Mouse (Mus musculus) liver, postnatal 0 days (tissue): ENCODE results near the gene Tmod2. TPM values are rescaled to one million over a fixed set of nuclear protein-coding genes. Genes with fewer than 3 reads are reported as not detected.

Experiments
- ATAC-seq: fragments of 200-750 bp; cut with Nextera tagmentation; 2 replicates; pipeline ENCODE4 v1.8.0; 2017; ENCODE audit warnings: mild to moderate bottlenecking, moderate library complexity
- DNase-seq: peaks from one replicate; pipeline ENCODE4 v3.0.0-alpha.2; 2016
- H3K27ac ChIP-seq: fragments of 300-500 bp; sonication (generic); 2 replicates; pipeline ENCODE4 v1.5.1; 2014; ENCODE audit warnings: antibody characterized with exemption, moderate library complexity, mild to moderate bottlenecking, low read depth
- H3K27me3 ChIP-seq: fragments of 300-500 bp; sonication (generic); 2 replicates; pipeline ENCODE4 v1.6.1; 2014; ENCODE audit warnings: low read length, control low read depth, mixed read lengths; ENCODE audit not compliant: insufficient read depth
- H3K36me3 ChIP-seq: fragments of 300-500 bp; sonication (generic); replicated peaks from 2 replicates; pipeline ENCODE4 v1.6.1; 2014; ENCODE audit warnings: mild to moderate bottlenecking, control low read depth, low read length, moderate library complexity, mixed read lengths; ENCODE audit not compliant: insufficient read depth
- H3K4me1 ChIP-seq: fragments of 300-500 bp; sonication (generic); 2 replicates; pipeline ENCODE4 v1.6.1; 2014; ENCODE audit warnings: antibody characterized with exemption, mild to moderate bottlenecking, control low read depth; ENCODE audit not compliant: insufficient read depth
- H3K4me2 ChIP-seq: fragments of 300-500 bp; sonication (generic); 2 replicates; pipeline ENCODE4 v1.6.1; 2014; ENCODE audit warnings: low read depth, mild to moderate bottlenecking, low read length, moderate library complexity, mixed read lengths
- H3K4me3 ChIP-seq: fragments of 300-500 bp; sonication (generic); 2 replicates; pipeline ENCODE4 v1.5.1; 2014; ENCODE audit warnings: low read depth, low read length
- H3K9ac ChIP-seq: fragments of 300-500 bp; sonication (generic); replicated peaks from 2 replicates; pipeline ENCODE4 v1.6.1; 2014; ENCODE audit warnings: mild to moderate bottlenecking, moderate library complexity
- H3K9me3 ChIP-seq: fragments of 300-500 bp; sonication (generic); 2 replicates; pipeline ENCODE4 v1.6.1; 2016; ENCODE audit warnings: mild to moderate bottlenecking, control low read depth, low read length, mixed read lengths
- CTCF ChIP-seq: sonication (generic); IDR thresholded peaks from 2 replicates; pipeline ENCODE4 v1.5.1; 2016; ENCODE audit warnings: antibody characterized with exemption, low read depth
- EP300 ChIP-seq: IDR thresholded peaks from 2 replicates; pipeline ENCODE4 v1.6.1; 2016; ENCODE audit warnings: antibody characterized with exemption, low read depth, mild to moderate bottlenecking
- WGBS: fragments of 180-500 bp; shearing (Covaris S2); extraction: QIAGEN DNeasy Blood & Tissue Kit; methylation state at CpG from one replicate; pipeline ENCODE4 v1.1.7; 2014; ENCODE audit not compliant: insufficient replicate concordance; 5-methylcytosine and 5-hydroxymethylcytosine counted together
- polyA plus RNA-seq: library from polyadenylated mRNA; unstranded; fragments of >200 nt; fragmentation: Nextera tagmentation; extraction: Ambion mirVana; gene quantifications from 2 replicates; pipeline ENCODE4 v1.2.1, GENCODE M21; 2015

The Tmod2 gene
- polyA plus RNA-seq, 1 experiment from 2014 or later, result 0.25 TPM

DNA sequence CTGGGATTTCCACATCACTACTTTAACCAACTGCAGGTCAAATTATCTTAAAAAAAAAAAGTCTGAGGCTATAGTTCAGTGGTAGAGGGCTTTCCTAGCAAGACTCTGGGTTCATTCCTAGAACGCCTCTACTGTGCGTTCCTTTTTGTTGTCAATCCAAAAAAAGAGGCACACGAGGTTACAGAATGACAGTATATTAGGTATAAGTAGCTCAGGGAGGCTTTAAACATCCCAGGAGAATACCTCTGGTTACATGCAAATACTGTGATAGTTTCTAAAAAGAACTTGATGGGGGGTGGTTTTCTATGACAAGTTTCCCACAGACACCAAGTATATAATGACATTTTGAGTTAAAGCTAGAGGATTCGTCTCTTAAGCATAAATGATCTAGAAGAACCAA, 3.6 kb downstream of the Tmod2 start:
- no peak overlapping the region for H3K4me3 ChIP-seq
- H3K27ac ChIP-seq, result no peak overlapping the region
- H3K9ac ChIP-seq, result no peak overlapping the region
- no peak for DNase-seq
- no peak for ATAC-seq
- no peaks in the 10 kb centered on the region for H3K9me3 ChIP-seq
- H3K4me1 ChIP-seq, result peaks cover 3% of the 10 kb centered on the region; the same call in 1 of the 2 replicates
- no peak for TF ChIP-seq EP300
- no peak for TF ChIP-seq CTCF
- H3K4me2 ChIP-seq, result no peak overlapping the region
- 71% methylated on average over 4 of the region's 4 CpGs for WGBS
- H3K36me3 ChIP-seq, result no peaks in the 10 kb centered on the region
- H3K27me3 ChIP-seq, result peaks cover 30% of the 10 kb centered on the region

DNA sequence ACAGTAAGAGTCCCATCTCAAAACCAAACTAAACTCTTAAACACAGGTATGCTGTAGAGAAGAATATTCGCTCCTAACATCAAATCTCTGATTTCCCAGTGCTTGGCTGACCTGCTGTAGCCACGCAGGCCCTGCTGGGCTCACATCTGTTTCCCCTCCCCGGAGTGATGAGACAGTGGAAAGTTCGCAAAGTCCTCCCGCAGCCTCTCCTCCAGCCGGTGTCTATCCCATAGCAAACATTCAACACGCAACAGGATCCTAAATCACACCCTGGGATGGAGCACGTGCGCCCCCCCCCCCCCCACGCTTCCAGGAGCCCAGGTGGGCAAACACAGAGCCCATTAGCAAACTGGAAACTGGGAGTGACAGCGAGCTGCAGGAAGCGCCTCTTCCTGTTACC, 9.6 kb downstream of the Tmod2 start:
- Histone ChIP-seq H3K36me3 (no peaks in the 10 kb centered on the region), H3K9me3 (no peaks in the 10 kb centered on the region), H3K27ac (no peak overlapping the region), H3K4me1 (no peaks in the 10 kb centered on the region), H3K4me2 (no peak overlapping the region), H3K9ac (no peak overlapping the region), H3K27me3 (0 out of 2 replicates have a peak, but pooled peaks cover 7% of the 10 kb centered on the region), H3K4me3 (no peak overlapping the region)
- 11% methylated on average over 12 of the region's 12 CpGs for WGBS
- ATAC-seq, result no peak
- no peak for DNase-seq
- TF ChIP-seq CTCF, result no peak
- no peak for TF ChIP-seq EP300

DNA sequence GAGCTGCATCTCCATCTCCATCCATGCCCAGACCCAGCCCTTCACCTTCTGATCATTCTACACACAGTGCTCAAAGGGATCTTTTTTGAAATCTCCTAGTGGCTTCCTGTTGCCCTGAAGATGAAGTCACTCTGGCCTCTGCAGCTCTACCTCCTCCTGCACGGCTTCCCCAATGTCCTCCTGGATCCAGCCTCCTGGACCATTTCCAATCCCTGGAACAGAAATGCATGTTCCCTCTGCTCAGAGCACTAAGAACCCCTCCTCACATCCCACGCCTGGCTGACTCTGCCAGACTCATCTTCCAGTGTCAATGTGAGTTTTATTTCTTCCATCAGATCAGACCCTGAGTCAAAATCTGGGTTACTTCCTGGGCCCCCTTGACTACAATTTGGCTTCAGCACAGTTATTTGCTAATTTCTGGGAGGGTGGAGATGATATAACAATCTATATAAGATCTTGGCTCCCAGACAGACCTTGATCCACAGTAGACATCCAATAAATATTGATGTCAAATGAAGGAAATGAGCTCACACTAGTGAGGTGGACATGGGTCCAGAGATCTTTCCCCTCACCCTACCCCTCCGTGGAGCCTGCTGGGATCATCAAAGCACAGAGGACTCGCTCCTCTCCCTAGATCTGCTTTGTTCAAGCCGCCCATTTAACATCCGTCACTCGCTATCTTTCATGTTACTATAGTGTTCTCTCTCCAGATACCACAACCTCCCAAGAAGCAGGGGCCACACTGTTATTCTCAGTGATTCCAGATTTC, 10.8 kb downstream of the Tmod2 start:
- no peak overlapping the region for H3K9ac ChIP-seq
- DNase-seq (no peak), ATAC-seq (no peak)
- no peak overlapping the region for H3K4me2 ChIP-seq
- H3K4me1 ChIP-seq, result no peaks in the 10 kb centered on the region
- H3K27ac ChIP-seq, result no peak overlapping the region
- 0 out of 2 replicates have a peak, but pooled peaks cover 7% of the 10 kb centered on the region for H3K27me3 ChIP-seq
- H3K9me3 ChIP-seq, result no peaks in the 10 kb centered on the region
- H3K36me3 ChIP-seq, result no peaks in the 10 kb centered on the region
- H3K4me3 ChIP-seq, result no peak overlapping the region
- TF ChIP-seq CTCF (no peak), EP300 (no peak)
- 65% methylated on average over 7 of the region's 7 CpGs for WGBS

DNA sequence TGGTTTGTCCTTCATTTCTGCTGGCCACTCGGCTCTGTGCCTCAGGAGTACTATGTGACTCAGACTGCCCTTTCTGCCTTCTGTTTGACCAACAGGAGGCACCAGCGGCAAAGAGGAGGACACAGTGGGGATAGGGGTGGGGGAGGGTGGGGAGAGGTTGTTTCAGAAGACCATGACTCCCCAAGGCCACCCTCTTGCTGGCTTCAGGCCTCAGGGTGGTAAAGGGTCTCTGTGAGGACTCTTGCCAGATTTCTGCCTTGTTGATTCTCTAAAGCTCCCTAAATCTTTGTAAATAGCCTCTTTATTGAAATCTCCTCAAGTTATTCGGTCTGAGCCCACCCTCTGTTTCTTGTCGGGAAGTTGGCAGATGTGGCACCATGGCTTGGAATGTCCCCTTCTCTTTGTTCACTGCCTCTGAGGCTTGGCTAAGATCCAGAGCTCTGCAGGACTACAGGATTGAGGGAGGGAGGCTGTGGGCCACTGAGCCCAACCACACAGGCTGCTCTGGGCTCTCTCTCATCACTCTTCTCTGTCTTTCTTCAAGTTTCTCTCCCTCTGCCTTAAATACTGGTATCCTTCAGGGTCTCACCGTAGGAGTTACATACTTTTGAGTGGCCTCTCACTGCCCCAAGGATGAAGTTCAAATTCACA, 11.8 kb downstream of the Tmod2 start:
- H3K27ac ChIP-seq, result no peak overlapping the region
- DNase-seq, result no peak
- no peaks in the 10 kb centered on the region for H3K4me1 ChIP-seq
- no peak overlapping the region for H3K9ac ChIP-seq
- whole genome bisulfite sequencing, result 54% methylated on average over 5 of the region's 5 CpGs
- H3K4me2 ChIP-seq, result no peak overlapping the region
- TF ChIP-seq EP300, result no peak
- TF ChIP-seq CTCF, result no peak
- H3K9me3 ChIP-seq, result no peaks in the 10 kb centered on the region
- ATAC-seq, result no peak
- no peak overlapping the region for H3K4me3 ChIP-seq
- no peaks in the 10 kb centered on the region for H3K36me3 ChIP-seq
- H3K27me3 ChIP-seq, result 0 out of 2 replicates have a peak, but pooled peaks cover 7% of the 10 kb centered on the region

DNA sequence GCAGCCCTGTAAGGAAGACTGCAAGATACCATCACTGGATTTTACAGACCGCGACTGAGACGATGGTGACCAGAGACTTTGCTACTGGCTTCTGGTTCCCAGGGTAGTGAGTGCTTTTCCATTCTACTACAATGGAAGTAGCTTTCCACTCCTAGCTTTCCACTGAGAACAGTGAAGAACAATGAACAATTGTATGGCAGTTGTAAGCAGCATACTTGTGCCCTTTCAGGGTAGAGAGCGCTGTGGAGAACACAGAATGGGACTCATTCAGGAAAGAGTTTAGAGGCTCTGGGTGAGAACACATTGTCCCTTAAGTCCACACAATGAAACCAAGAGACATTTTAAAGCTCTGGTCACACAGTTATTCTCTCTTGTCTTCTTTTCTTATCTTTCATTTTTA, 13.5 kb downstream of the Tmod2 start:
- Histone ChIP-seq H3K9me3 (no peaks in the 10 kb centered on the region), H3K27ac (no peak overlapping the region), H3K9ac (no peak overlapping the region), H3K36me3 (no peaks in the 10 kb centered on the region), H3K27me3 (0 out of 2 replicates have a peak, but pooled peaks cover 7% of the 10 kb centered on the region), H3K4me3 (no peak overlapping the region), H3K4me1 (no peaks in the 10 kb centered on the region), H3K4me2 (no peak overlapping the region)
- WGBS, result 68% methylated on average over 4 of the region's 4 CpGs
- no peak for TF ChIP-seq CTCF
- TF ChIP-seq EP300, result no peak
- no peak for ATAC-seq
- DNase-seq, result no peak

DNA sequence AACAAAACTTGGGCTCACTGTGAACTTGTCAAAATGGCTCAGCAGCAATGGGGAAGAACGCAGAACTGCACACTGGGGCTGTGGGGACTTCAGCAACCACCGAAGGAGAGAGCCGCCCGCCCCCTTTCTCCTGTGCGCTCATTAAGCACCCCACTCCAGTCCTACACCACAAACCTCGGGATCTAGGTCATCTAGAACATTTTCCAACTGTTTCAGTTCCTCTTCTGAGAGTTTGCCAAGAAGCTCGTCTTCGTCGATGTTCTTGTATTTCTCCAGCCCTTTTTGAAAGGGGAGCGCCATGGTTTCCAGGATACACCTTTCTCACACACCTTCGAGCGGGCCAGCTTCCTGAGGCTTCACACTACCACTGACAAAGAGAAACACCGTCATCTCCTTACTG, 14.1 kb downstream of the Tmod2 start:
- no peak overlapping the region for H3K4me2 ChIP-seq
- 0 out of 2 replicates have a peak, but pooled peaks cover 7% of the 10 kb centered on the region for H3K27me3 ChIP-seq
- H3K36me3 ChIP-seq, result no peaks in the 10 kb centered on the region
- H3K4me3 ChIP-seq, result no peak overlapping the region
- ATAC-seq, result no peak
- no peaks in the 10 kb centered on the region for H3K4me1 ChIP-seq
- no peak overlapping the region for H3K9ac ChIP-seq
- WGBS, result 74% methylated on average over 13 of the region's 13 CpGs
- TF ChIP-seq EP300, result no peak
- TF ChIP-seq CTCF, result no peak
- no peaks in the 10 kb centered on the region for H3K9me3 ChIP-seq
- H3K27ac ChIP-seq, result no peak overlapping the region
- DNase-seq, result no peak
